Mouse (Mus musculus) fibroblast of lung, adult 2 months (primary cell): ENCODE measurements at regions not wholly inside any gene's neighbourhood (a gene's known extent, or its start where the extent isn't known, plus 50 kb on each side); places are given as distances from the start of the nearest gene placed in this dataset.

Experiments
- DNase-seq: peaks from one replicate; pipeline ENCODE4 v3.0.0-alpha.2; 2011; ENCODE audit warnings: low read depth

DNA sequence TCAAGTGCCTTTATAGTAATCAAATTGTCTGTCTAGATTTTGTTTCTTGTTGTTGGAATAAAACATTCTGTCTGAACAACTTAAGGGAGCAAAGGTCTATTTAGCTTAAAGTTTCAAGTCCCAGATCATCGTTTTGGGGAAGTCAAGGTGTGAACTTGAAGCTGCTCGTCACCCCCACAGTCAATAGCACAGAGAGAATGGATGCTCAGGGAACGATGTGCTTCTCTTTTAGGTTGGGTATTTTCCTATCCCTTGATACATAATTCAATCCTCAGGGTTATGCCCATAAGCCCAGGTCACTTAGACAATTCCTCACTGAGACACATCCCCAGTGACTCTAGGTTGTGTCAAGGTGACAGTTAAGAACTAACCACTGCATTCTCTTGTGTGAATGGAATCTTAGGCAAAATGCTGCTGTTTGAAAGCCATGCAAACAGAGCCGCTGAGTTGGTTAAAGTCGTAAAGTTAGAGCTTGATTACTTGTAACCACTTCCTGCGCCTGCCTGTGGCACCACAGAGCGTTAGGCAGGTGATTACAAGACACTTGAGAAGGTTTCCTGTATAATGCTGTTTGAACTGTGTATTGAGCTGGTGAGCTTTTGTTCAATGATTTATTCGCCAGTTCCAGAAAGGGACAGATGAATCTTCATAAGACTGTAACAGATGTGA, 170.2 kb downstream of the Btg1 start:
- no peak for DNase-seq

DNA sequence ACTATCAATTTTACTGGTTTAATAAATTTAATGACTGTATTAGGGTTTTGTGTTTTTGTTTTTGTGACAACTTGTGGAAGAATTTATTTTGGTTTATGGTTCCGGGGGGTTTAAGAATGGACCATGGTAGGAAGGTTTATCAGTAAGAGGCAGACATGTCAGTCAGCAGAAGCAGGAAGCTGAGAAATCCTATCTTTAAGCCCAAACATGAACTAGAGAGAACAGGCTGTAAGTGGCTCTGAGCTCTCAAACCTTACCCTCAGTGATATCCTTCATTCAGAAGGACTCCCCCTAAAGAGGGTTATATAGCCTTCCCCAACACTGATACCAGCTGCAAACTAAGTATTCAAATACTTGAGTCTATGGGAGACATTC, 170.8 kb downstream of the Btg1 start:
- DNase-seq: no peak

DNA sequence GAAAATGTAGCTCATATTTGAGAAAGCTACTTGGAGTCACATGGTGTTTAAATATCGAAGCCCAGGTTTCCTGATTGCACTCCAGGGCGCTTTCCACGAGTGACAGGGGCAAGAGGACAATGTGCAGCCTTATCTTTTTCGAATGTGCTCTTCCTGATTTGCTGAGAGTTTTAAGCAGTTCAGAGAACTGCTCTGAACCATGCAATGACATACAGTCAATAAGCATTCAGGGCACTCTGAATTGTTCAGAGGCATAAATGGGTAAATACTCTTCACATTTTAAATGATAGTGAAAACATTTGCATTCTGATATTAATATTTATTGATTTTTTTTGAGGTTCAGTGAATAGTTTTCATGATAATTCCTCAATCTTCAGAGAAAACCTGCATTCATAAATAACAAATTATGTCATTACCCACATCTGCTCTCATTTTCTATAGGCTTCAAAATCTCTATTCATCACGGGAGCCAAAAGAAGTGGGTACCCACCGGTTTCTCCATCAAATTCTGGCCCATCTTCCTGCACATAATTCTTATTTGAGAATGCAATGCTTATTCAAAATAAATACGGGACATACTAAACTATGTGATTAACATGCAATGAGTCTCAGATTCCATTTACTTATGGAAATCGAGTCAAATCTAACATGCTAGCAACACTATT, 171.7 kb downstream of the Btg1 start:
- no peak for DNase-seq

DNA sequence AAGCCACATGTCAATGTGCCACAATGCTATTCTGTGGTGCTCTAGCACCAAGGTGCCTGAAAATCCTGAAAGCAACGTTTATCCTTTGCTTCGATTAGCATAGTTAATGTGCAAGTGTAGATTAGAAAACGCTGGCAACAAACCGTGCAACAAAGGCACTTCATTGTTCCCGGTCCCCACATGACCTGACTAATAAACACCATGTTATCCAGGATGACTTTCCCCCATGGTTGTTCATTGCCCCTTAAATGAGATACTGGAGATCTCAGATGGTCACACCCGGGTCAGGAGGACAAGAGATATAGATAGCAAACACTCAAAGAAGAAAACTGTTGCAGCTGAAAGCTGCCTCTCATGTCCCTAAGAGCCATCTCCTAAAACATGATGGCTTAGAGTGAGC, 180.3 kb downstream of the Btg1 start:
- DNase-seq: no peak

DNA sequence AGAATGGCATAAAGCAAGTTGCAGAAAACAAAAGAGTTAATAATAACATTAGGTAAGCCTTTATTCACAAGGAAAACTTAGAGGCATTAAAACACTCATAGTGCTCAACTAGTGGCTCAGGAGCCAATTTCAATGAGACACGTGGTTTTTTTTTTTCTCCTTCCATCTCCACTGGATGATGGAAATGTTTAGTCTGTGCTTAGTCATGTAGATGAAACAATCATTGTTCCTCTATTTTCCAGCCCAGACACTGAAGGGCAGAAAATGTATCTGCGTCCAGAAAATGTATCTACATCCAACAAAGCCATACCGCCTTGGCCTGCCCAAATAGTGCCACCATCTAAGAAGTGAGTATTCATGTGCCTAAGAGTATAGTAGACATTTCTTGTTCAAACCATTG, 184.0 kb downstream of the Btg1 start:
- DNase-seq: no peak

DNA sequence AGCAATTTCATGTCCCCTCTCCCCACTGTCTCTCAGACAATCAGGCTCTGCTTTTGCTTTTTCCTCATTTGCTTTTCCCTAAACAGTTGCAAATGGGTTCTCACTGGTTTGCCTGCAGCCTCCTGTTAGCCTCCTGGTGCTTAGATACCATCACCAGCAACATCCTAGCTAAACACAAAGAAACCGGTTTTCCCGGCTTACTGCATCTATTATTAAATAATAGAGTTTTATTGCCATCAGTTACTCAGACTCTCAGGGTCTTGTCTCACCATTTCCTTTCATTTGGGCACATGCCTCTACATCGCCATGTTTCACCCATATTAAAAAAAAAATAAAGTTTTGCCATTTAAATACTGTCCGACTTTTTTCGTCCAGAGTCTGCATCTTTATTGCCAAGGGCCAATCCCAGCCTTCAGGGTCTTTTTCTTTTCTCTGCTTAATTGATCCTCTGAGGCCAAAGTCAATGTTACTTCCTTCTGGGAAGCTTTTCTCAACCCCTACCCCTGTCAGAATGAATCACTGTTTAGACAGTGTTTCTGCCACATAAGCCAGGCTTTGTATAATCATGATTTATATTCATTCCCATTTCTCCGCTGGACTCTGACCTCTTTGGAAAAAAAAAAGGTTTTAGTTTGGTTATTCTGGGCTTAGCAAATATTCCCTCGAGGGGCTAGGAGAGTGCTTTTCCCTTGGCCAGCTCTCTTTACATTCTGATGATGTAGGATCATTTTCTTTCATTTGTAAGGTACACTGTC, 187.4 kb downstream of the Btg1 start:
- no peak for DNase-seq

DNA sequence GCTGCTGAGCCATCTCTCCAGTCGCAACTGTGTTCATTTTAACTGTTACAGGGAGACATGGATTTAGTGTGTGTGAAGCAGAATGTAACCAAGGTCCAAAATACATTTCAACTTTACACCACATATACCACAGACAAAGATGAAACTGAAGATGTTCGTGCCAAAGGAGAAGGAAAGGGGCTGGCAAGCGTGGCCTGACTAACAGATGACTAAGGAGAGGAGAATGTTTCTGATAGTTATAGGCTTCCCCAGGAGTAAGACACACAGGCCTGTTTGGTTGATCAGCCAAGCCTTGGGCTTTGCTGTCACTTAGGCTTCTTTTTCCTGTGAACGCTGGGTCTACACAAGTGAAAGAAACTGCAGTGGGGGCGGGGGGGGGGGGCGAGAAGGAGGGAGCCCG, 189.8 kb downstream of the Btg1 start:
- DNase-seq: no peak

DNA sequence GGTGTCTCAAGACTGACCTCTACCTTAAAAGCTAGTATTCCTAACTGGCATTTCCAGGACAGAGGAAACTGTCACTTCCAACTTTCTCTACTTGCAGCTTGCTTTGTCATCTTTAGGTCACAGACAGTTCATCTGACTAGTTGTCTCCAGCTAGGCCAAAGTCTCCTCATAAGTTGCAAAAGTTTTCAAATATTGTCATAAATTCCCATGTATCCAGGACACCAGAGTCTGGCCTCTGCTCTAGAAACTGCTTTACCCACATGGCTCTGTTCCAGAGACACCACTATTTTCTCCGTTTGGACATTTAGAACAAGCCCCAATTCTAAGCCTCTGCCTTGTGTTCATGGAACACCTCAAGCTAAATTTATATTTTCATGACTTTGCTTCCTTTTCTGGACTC, 205.0 kb downstream of the Btg1 start:
- DNase-seq: no peak

DNA sequence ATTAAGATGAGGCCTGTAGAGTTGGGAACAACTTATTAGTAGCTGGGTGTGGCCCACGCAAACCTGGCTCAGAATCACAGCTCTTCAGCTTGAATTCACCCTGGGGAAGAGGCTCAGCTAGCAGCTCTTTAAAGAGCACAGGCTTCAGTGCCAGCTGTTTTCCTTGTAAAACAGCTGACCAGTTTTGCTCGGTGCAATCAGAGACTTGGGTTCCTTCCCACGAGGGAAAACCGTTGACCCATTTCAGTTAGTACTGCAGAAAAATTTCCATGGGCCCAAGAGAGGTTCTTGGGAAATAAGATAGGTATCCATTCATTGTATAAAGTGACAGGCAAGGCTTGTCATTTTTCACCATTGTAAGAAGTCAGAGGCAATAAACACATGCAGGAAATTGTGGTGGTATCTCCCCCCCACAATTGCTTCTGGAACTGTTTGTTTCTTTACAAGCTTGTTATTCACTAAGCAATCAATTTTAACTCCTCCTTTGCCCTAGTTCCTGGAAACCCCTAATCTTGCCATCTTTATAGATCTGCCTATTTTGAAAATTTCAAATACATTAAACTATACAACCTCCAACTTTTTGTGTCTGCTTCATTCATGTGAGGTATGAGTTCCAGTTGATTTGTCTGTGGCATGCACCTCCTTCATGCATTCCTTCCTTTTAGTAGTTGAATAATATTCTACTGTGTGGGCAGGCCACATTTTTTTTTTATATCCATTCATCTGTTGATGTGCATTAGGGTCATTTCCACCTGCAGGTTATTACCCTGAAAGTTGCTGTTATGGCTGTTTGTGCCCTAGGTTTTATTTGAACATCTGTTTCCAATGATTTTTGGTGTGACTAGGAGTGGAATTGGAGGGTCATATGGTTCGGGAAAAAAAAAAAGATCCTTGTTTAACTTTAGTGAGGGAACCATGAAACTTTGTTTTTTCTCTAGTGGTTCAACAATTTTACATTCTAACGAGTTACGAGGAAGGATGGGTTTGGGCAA, 205.8 kb downstream of the Btg1 start:
- peak; percentile 55 for DNase-seq

DNA sequence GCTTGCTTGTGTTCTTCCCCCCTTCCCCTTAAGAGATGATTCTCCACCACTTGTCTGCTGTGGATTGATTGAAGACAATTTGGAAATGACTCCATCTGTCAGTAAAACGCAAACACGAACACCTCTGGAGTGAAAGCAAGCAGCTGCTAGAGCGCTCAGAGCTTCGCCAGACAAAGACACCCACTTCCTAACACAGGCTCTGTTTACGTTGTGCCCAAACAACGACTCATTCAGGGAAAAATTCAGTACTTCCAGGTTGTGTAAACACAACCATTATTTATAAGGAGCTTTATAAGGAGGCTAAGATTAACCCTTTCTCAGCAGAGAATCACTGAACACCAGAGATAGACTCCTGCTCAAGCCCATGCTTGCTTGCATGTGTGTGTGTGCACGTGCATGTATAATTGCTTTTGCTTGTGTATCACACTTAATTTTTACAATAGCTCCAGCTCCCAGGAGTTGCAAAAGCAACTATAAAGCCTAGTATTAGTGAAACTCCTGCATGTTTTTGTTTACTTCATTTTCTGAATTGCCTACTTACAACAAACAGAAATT, 209.5 kb downstream of the Btg1 start:
- DNase-seq: no peak

DNA sequence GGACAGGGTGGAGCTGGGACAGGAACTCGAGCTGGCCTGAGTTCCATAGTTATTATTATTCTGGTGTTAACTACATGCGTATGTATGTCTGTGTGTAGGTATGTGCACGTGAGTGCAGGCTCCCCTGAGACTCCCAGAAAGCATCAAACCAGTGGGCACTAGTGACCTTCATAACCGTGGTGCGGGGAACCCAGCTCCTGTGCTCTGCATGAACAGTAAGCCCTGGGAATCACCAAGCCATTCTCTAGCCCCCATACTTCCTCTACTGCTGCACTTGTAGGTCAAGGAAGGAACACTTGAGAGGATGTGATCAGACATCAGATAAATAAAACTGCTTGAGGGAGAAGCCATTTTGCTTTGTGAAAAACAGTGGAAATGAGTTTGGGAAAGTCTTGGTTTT, 211.2 kb downstream of the Btg1 start:
- no peak for DNase-seq

DNA sequence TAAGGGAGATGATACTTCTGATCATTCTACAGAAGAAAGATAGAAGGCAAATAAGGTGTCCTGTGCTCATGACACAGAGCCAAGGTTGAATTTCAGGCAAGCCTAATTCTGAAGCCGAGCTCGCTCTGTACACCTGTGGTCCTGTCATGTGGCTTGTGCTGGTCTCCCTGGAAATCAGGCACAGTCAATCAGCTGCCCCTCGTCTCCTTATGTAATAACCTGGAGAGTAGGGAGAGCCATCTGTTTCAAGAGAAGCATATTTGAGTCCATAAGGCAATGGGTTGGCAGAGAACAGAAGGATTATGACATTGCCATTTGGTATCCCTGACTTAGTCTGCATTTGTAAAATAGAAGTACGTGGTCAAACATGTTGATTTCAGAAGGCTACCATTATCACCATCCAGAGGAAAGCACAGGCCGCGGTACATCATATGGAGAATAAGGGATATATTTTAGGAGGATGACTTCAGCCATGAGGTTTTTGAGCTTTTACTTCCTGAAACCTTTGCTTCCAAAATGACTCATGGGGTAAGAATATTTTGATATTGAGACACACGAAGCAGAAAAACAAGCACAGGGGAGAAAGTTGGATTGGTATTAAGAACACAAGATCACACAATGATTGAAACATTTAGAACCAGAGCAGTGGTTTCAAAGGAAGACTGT, 211.9 kb downstream of the Btg1 start:
- DNase-seq: peak; percentile 54

DNA sequence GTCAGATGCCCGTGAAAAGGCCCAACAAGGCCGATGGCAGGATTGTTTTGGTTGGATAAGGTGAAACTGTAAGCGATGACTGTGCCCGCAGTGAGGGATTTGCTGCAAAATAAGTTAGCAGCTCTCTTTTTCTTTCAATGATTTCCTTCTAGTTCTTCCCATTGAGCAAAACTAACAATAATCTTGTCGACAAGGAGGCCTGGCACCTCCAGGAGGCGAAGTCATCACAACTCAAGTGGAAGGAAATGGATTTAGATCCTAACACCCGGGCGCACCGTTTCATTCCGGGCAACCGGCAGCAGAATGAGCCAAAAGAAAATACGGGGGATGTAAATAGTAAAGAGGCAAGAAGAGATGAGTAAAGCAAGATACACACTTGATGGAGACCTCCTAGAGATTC, 214.3 kb downstream of the Btg1 start:
- no peak for DNase-seq

DNA sequence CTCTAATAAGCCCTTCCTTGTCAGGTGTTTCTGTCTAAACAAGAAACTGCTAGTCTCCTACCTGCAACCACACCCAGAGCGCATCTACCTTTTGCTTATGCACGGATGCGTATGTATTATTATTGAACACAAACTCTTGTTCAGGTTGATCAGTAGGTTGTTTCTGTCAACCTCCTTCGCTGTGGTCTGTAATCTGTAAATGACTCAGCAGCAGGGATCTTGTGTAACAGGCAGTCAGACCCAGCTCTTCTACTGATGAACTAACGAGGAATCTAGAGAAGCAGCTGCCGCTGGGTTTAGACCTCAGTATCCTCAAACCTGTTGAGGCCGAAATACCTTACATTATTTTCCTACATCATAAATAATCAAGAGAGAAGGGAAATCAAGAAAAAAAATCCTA, 220.4 kb downstream of the Btg1 start:
- no peak for DNase-seq

DNA sequence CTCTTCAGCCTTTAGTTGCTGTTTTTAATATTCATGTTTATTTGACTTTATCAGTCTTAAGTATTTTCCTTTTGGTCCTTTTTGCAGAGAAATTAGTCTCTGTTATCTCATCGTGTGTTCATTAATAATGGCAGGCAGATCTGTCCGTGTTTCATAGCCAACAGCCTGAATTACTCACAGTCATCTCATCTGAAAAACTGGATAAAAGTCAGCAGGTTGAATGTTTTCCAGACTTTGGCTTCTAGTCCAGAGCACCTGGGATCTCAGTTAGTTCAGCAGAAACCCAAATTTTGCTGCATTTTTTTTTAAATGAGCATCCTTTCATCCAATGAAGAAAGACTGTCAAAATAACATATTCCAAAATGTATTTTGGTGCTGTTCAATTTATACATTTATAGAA, 224.3 kb downstream of the Btg1 start:
- no peak for DNase-seq

DNA sequence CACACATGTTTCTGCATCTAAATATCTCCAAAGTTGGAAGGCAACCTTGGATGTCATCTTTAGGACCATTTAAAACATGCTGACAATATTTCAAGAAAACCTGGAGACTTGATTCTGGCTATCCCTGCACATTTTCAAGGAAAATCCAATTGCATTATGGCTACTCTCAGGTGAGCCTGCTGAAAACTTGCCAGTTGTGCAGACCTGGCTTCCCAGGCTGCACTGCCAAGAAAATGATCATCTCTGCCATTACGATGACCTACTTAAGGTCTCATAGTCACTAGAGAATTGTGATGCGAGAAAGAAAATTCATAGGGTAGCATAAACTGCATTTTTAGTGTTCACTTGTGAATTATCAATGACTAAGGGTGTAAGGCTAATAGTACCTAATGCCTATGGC, 225.2 kb downstream of the Btg1 start:
- DNase-seq: no peak

DNA sequence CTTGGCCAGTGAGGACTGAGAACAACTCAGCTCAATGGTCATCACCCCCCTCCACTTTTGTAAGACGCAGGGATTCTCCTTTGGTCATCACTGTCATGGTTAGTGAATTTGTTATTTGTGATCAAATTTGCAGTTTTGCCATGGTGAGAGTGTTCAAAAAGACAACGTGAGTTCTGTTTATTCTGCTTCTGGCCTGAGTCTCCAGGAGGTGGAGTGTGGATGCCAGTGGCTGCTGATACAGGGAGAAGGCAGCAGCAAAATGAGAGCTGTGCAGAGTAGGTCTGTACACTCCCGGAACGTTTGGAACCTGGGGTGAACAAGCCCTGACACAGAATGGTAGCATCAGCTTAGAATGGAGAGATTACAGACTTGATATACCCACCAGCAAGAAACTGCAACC, 229.1 kb downstream of the Btg1 start:
- no peak for DNase-seq

DNA sequence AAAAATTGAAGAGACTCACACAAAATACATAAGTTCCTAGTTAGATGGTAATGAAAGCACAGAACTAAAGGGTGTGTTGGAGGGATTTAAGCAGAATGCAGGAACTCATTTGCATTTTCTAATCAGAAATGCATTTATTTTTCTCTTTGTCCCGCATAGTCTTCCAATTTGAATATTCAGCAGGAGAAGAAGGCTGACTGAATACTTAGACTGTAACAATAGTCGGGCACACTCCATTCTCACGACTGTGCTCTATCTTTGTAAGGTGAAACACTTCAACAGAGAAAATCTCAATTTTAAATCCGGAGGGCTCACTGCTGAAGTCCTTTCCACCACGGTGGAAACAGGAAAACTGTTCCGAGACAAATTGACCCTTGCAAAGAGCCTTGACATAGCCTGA, 230.2 kb downstream of the Btg1 start:
- DNase-seq: no peak

DNA sequence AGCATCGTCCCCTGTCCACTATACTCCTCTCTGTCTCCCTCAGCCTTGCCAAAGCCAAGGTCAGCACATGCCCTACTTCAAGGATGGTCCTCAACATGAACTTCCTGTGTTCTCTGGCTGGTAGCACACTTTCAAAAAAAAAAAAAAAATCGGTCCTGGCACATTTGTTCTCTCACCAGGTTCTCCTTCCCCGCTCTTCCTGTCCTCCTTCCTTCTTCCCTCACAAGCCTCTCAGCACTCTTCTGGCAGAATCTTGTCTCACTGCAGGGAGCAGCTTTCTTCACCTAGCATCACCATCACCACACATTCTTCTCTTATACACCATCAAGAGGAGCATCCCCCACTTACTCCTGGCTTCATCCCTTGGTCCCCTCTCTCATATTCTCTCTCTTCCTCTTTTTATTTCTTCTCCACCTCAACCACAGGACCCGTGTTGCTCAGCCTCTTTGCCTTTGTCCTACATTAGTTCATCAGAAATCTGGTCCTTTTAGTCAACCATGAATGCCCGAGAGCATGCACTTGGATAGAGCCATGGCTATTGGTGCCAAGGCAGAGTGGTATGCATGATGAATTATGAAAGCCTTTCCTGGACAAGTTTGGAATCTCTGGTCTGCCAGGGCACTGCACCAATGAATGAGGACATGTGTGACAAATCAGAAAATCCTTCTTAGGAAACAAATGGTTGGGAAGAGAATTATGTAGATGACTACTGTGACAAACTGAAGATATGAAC, 230.8 kb downstream of the Btg1 start:
- peak; percentile 50 for DNase-seq

DNA sequence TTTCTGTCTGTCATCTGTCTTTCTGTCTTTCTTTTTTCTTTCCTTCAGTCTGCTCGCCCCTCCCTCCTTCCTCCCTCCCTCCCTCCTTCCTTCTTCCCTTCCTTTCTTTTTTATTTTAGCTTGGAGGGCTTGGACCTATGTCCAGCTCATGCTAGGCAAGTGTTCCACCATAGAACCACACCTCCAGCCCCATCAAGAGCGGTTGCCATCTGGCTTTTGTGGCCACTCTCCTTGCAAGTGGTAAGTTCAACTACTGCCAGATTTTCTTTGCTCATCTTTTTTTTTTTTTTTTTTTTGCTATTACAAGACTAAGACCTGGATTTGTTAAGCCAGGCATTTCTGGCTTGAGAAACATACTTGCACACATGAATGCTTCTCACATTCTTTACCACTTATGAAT, 231.7 kb downstream of the Btg1 start:
- DNase-seq: no peak

DNA sequence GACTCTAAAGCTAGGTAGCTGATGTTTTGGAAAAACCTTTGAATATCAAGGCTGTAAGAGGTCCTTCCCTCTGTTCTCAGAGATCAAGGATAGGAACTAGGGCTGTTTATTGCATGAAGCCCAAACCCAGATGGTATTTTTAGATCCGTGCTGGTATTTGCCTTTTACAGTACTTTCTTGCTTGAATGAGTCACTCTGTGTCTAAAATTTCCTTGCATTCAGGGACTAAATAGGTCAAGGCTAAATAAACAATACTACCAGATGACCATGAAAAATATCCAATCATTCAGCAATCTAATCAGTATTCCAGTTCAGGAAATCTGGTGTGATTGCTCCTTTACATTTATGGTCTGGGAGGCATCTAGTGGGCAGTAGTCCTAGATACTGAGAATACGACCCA, 243.6 kb downstream of the Btg1 start:
- DNase-seq: peak; percentile 42
